Mouse (Mus musculus) lung, postnatal 0 days (tissue): ENCODE measurements around the gene Emilin2.

Experiments
- CTCF ChIP-seq: IDR thresholded peaks from 2 replicates; pipeline ENCODE4 v1.5.1; 2016; ENCODE audit warnings: antibody characterized with exemption, mild to moderate bottlenecking
- EP300 ChIP-seq: IDR thresholded peaks from 2 replicates; pipeline ENCODE4 v1.6.1; 2016; ENCODE audit warnings: antibody characterized with exemption, mild to moderate bottlenecking, control low read depth

- TF ChIP-seq CTCF (no peak), EP300 (no peak)
Measured at GRCm38 (mm10) chr17:71267374-71267773, 44.4 kb downstream of the Emilin2 start.
